Mouse (Mus musculus) spleen, adult 2 months (tissue): ENCODE results near the gene Plcb4.

Experiments
- CTCF ChIP-seq: fragments of 200-500 bp; IDR thresholded peaks from 2 replicates; pipeline ENCODE4 v1.5.1; 2011; ENCODE audit warnings: mild to moderate bottlenecking, inconsistent platforms; ENCODE audit not compliant: insufficient read depth, insufficient read length, insufficient replicate concordance; ENCODE audit errors: extremely low read depth
- POLR2A ChIP-seq: fragments of 200-500 bp; IDR thresholded peaks from 2 replicates; pipeline ENCODE4 v1.6.1; 2011; ENCODE audit warnings: low read depth, low read length, inconsistent platforms

- TF ChIP-seq CTCF (no peak), POLR2A (no peak)
Observed at GRCm38 (mm10) chr2:135891686-135892085, 232.9 kb downstream of the Plcb4 start.
